Mouse (Mus musculus) megakaryocyte, embryonic 14.5 days (primary cell): ENCODE results near the gene Mrpl49.

Source experiments
- FLI1 ChIP-seq: IDR thresholded peaks from 2 replicates; pipeline ENCODE4 v1.6.1; 2012; ENCODE audit warnings: low read length, inconsistent platforms, mixed read lengths
- GATA1 ChIP-seq: IDR thresholded peaks from 3 replicates; pipeline ENCODE4 v1.6.1; 2012; ENCODE audit warnings: mixed read lengths, low read length, inconsistent platforms, borderline replicate concordance

GRCm38 (mm10) chr19:6102169-6102853 is 44.7 kb upstream of the Mrpl49 start:
- TF ChIP-seq GATA1 (no peak), FLI1 (no peak)
